Mouse (Mus musculus) neural tube, embryonic 11.5 days (tissue): ENCODE data around the gene Zfp184. TPM values are rescaled to one million over a fixed set of nuclear protein-coding genes. Genes with fewer than 3 reads are reported as not detected.

Experiments used
- ATAC-seq: fragments of 200-750 bp; cut with Nextera tagmentation; 2 replicates; pipeline ENCODE4 v1.8.0; 2017; ENCODE audit warnings: moderate number of reproducible peaks, mild to moderate bottlenecking, moderate TSS enrichment, moderate library complexity; ENCODE audit not compliant: insufficient read depth, low FRiP score, low TSS enrichment
- DNase-seq: peaks from one replicate; pipeline ENCODE4 v3.0.0-alpha.2; 2015; ENCODE audit warnings: low spot score
- H3K27ac ChIP-seq: fragments of 300-500 bp; sonication (generic); 2 replicates; pipeline ENCODE4 v1.5.1; 2014; ENCODE audit warnings: low read depth, mild to moderate bottlenecking, low read length
- H3K27me3 ChIP-seq: fragments of 300-500 bp; sonication (generic); 2 replicates; pipeline ENCODE4 v1.6.1; 2014; ENCODE audit warnings: mild to moderate bottlenecking, low read length, mixed read lengths; ENCODE audit not compliant: control insufficient read depth, insufficient read depth
- H3K36me3 ChIP-seq: fragments of 300-500 bp; sonication (generic); 2 replicates; pipeline ENCODE4 v1.6.1; 2014; ENCODE audit warnings: mild to moderate bottlenecking, low read length, moderate library complexity, mixed read lengths; ENCODE audit not compliant: control insufficient read depth, insufficient read depth
- H3K4me1 ChIP-seq: fragments of 300-500 bp; sonication (generic); 2 replicates; pipeline ENCODE4 v1.6.1; 2014; ENCODE audit warnings: low read length, mixed read lengths; ENCODE audit not compliant: control insufficient read depth, insufficient read depth
- H3K4me2 ChIP-seq: fragments of 300-500 bp; sonication (generic); 2 replicates; pipeline ENCODE4 v1.6.1; 2014; ENCODE audit warnings: low read depth, mild to moderate bottlenecking, moderate library complexity
- H3K4me3 ChIP-seq: fragments of 300-500 bp; sonication (generic); 2 replicates; pipeline ENCODE4 v1.5.1; 2014; ENCODE audit warnings: low read depth, low read length
- H3K9ac ChIP-seq: fragments of 300-500 bp; sonication (generic); 2 replicates; pipeline ENCODE4 v1.6.1; 2014; ENCODE audit warnings: mild to moderate bottlenecking, low read length
- H3K9me3 ChIP-seq: fragments of 300-500 bp; sonication (generic); 2 replicates; pipeline ENCODE4 v1.6.1; 2016; ENCODE audit warnings: low read length; ENCODE audit not compliant: control insufficient read depth
- WGBS: fragments of 180-500 bp; shearing (Covaris S2); extraction: QIAGEN DNeasy Blood & Tissue Kit; methylation state at CpG from one replicate; pipeline ENCODE4 v1.1.7; 2014; 5-methylcytosine and 5-hydroxymethylcytosine counted together
- polyA plus RNA-seq: library from polyadenylated mRNA; unstranded; fragments of >200 nt; fragmentation: Nextera tagmentation; extraction: Ambion mirVana; gene quantifications from 2 replicates; pipeline ENCODE4 v1.2.1, GENCODE M21; 2014

Zfp184 gene
- polyA plus RNA-seq, 1 experiment from 2014 or later: 22.1 TPM

DNA sequence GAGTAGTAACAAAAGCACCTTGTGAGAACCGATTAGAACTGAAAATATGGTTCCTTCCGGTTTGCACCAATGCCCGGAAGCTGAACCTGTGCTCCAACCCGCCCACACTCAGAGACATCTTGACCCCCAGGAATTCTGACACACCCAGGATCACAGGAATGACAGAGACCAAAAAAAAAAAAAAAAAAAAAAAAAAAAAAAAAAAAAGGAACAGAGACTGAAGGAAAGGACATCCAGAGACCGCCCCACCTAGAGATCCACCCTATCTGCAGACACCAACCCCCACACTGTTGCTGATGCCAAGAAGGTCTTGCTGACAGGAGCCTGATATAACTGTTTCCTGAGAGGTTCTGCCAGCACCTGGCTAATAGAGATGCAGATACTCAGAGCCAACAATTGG, 47.7 kb downstream of the Zfp184 start:
- no peak for ATAC-seq
- H3K4me2 ChIP-seq: no peak overlapping the region
- WGBS: 80% methylated on average over 5 of the region's 5 CpGs
- H3K27me3 ChIP-seq: peaks cover 24% of the 10 kb centered on the region
- no peak for DNase-seq
- 0 out of 2 replicates have a peak, but pooled peaks cover 7% of the 10 kb centered on the region for H3K4me1 ChIP-seq
- H3K9ac ChIP-seq: no peak overlapping the region
- H3K9me3 ChIP-seq: no peaks in the 10 kb centered on the region
- no peaks in the 10 kb centered on the region for H3K36me3 ChIP-seq
- no peak overlapping the region for H3K27ac ChIP-seq
- no peak overlapping the region for H3K4me3 ChIP-seq

DNA sequence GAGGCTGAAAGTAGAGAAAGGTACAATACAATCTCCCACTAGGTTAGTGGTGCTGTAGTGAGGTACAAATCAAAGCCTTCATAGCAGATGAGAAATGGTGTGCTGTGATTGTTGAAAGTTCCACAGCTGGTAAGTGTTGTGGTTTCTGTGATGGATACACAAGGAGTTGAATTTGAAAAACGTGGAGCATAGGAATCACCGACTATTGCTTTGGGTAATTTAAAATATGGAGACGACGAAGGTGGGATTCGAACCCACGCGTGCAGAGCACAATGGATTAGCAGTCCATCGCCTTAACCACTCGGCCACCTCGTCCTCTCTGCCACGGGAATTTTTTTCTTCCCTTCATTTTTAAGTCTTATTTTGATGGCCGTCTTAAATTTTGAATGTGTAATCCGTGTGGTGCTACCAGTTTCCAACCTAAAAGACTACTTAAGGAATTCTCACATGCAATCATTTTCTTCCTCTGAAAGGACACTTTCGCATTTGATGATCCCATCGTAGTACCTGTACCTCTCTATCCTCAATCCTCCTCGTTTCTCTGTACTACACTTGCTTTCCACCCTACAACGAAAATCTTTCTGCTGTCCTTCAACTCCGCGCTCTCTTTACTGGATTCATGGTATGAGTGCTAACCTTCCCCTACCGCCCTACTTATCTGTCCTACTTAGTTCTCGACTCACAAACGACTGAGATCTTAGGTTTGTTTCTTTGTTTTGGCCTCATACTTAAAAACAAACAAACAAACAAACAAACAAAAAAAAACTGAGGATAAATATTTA, 49.3 kb downstream of the Zfp184 start:
- Histone ChIP-seq H3K4me1 (0 out of 2 replicates have a peak, but pooled peaks cover 7% of the 10 kb centered on the region), H3K9me3 (no peaks in the 10 kb centered on the region), H3K9ac (no peak overlapping the region), H3K4me2 (peak overlapping the region; percentile 8), H3K36me3 (no peaks in the 10 kb centered on the region), H3K27ac (no peak overlapping the region), H3K4me3 (no peak overlapping the region), H3K27me3 (peaks cover 40% of the 10 kb centered on the region)
- DNase-seq (peak; percentile 60), ATAC-seq (no peak)
- WGBS: under 1% methylated on average over 22 of the region's 22 CpGs

DNA sequence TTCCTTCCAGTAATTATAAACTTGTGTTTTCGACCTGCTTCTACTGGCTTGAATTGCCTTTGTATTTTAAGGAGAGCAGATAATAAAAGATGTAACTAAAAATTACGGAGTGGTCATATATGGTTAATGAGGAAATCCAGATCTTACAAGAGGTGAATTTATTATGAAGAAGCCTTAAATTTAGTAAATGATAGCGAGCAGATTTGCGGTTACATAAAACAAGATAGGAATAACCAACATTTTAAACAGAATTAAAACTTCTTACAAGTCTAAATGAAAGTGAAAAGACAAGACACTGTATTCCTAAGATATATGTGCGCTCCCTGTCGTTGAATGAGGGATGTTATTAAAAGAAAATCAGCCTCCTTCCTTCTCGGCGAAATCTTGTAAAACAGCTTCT, 50.0 kb downstream of the Zfp184 start:
- H3K36me3 ChIP-seq: no peaks in the 10 kb centered on the region
- H3K4me3 ChIP-seq: peak overlapping the region; percentile 36
- no peak overlapping the region for H3K27ac ChIP-seq
- no peak overlapping the region for H3K9ac ChIP-seq
- 0 out of 2 replicates have a peak, but pooled peaks cover 7% of the 10 kb centered on the region for H3K4me1 ChIP-seq
- H3K4me2 ChIP-seq: peak overlapping the region; percentile 57
- DNase-seq: no peak
- ATAC-seq: no peak
- H3K27me3 ChIP-seq: peaks cover 48% of the 10 kb centered on the region
- 6% methylated on average over 8 of the region's 8 CpGs for WGBS
- no peaks in the 10 kb centered on the region for H3K9me3 ChIP-seq

DNA sequence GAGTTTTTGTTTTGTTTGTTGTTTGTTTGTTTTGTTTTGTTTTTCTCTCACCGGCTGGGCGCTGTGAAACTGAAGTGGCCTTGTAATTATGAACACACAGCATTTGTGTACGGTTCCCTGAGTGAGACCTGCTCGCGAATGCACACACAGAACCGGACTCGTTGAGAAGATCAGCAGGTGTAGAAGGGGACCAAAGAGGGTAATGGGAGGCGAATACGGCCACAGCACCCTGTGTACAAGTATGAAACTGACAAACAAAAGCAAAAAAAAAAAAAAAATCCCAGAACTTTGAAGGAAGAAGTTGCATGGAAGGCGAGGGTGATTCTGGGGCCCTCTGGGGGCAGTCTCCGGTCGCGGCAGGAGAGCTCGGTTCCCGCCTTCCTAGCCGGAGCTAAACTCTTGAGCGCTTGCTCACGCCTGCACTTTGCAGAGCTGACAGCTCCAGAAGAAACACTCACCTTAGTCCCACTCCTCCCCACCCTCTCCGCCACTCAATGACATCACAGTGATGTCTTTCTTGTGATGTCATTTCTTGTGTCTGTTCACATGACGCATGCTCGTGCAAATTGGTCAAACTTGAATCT, 50.5 kb downstream of the Zfp184 start:
- WGBS: 0% methylated on average over 20 of the region's 21 CpGs
- Histone ChIP-seq H3K4me3 (peak overlapping the region; percentile 36), H3K36me3 (no peaks in the 10 kb centered on the region), H3K27me3 (peaks cover 53% of the 10 kb centered on the region), H3K9me3 (no peaks in the 10 kb centered on the region), H3K4me2 (peak overlapping the region; percentile 57), H3K9ac (no peak overlapping the region), H3K27ac (no peak overlapping the region), H3K4me1 (0 out of 2 replicates have a peak, but pooled peaks cover 7% of the 10 kb centered on the region)
- ATAC-seq (0 out of 2 replicates have a peak, but pooled peaks have one; percentile 20), DNase-seq (peak; percentile 64)

DNA sequence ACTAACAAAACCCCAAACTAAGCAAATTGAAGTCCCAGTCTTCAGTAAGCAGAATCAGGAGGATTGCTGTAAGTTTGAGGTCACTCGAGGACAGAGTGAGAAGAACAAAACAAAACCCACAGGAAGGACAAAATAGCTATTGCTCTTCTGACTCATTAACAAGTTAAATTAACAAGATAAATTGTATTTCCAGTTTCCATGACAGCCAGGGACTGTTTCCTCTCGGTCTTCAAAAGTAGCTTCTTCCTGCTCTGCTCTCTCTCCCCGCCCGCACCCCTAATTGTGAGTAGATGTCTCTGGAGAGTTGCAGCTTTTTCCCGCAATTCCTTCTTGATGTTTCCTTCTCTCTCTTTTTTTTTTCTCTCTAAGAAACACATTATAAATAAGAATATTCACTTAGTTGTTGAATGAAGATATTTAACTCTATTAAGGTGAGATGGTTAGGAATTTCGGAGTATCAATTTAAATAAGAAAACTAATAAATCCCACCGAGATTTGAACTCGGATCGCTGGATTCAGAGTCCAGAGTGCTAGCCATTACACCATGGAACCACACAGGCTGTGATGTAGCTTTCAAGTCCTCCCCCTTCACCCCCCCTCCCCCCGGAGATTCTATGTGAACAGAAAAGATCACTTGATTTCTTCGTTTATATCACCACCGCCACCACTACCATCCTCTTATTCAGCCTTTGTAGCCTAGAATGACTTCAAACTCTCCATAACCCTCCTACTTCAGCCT, 51.4 kb downstream of the Zfp184 start:
- peak; percentile 66 for DNase-seq
- Histone ChIP-seq H3K4me3 (peak overlapping the region; percentile 36), H3K9me3 (no peaks in the 10 kb centered on the region), H3K9ac (no peak overlapping the region), H3K4me1 (0 out of 2 replicates have a peak, but pooled peaks cover 7% of the 10 kb centered on the region), H3K27me3 (peaks cover 61% of the 10 kb centered on the region), H3K36me3 (no peaks in the 10 kb centered on the region), H3K27ac (no peak overlapping the region), H3K4me2 (peak overlapping the region; percentile 57)
- 2% methylated on average over 12 of the region's 12 CpGs for WGBS
- ATAC-seq: no peak; the same call in 1 of the 2 replicates

DNA sequence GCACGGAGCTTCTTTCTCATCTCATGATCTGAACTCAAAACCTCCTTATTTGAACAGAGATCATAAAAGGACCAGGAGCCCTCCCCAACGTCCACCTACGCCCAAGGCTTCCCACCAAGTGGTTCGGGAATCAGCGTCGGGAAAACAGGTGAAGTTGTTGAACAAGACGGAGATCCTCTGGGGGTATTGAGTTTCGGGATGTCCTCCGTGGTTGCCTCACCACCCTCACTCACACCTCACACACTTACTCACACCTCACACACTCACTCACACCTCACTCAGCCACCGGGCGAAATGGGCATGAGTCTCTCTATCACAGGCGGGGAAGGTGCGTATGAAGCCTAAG, 51.9 kb downstream of the Zfp184 start:
- WGBS: under 1% methylated on average over 13 of the region's 13 CpGs
- ATAC-seq: no peak
- H3K4me3 ChIP-seq: peak overlapping the region; percentile 27
- no peak overlapping the region for H3K9ac ChIP-seq
- H3K36me3 ChIP-seq: no peaks in the 10 kb centered on the region
- peaks cover 66% of the 10 kb centered on the region for H3K27me3 ChIP-seq
- peak overlapping the region; percentile 49 for H3K4me2 ChIP-seq
- H3K27ac ChIP-seq: no peak overlapping the region
- H3K9me3 ChIP-seq: no peaks in the 10 kb centered on the region
- DNase-seq: no peak
- H3K4me1 ChIP-seq: 0 out of 2 replicates have a peak, but pooled peaks cover 7% of the 10 kb centered on the region

DNA sequence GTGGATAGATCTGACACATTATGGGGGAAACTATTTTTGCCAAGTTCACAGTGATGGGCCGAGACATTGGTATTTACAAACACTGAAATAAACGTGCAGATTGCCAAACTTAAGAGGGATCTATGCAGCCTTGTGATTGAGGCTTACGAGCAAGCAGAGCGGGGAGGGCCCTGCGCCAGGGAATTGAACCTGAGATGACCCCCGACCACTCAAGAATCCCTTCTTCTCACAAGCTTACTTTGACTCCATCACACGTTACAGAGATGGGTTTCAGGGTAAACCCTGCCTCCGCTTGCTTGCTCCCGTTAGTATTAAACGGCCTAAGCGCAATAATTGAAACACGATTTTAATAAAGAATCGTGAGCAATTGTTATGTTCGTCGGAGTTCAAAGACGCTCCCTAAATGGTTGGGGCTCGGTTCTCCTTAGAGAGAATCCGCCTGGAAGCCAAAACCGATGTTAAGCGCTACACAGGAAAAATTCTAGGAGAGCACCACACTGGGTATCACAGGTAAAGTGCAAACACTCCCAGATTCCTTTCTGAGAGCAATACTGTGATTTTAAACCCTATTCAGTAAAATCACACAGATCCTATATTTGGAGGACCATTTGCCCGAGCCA, 52.4 kb downstream of the Zfp184 start:
- H3K36me3 ChIP-seq: no peaks in the 10 kb centered on the region
- DNase-seq (no peak), ATAC-seq (no peak)
- H3K27ac ChIP-seq: no peak overlapping the region
- H3K9me3 ChIP-seq: no peaks in the 10 kb centered on the region
- no peak overlapping the region for H3K9ac ChIP-seq
- peak overlapping the region; percentile 27; the same call in 1 of the 2 replicates for H3K4me3 ChIP-seq
- peaks cover 71% of the 10 kb centered on the region for H3K27me3 ChIP-seq
- H3K4me2 ChIP-seq: peak overlapping the region; percentile 49
- WGBS: 1% methylated on average over 21 of the region's 21 CpGs
- 0 out of 2 replicates have a peak, but pooled peaks cover 7% of the 10 kb centered on the region for H3K4me1 ChIP-seq

DNA sequence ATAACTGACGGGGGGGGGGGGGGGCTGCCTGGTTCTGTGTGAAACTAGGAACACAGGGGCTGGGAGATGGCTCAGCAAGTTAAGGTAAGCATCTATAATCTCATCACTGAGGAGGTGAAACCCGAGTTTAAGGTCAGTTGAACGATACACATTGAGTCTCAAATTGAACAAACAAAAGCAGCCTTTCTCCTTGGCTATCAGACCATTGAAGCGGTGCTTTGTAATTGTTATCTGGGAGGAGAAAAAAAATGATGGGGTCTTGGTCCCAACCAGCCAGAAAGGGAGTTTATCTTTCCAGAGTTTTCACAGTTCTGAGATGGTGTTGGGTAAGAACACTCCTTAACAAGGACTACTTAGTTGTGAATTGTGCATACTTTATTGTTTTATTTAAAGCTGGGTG, 52.9 kb downstream of the Zfp184 start:
- WGBS: 3% methylated on average over 4 of the region's 4 CpGs
- no peaks in the 10 kb centered on the region for H3K9me3 ChIP-seq
- no peak for ATAC-seq
- 0 out of 2 replicates have a peak, but pooled peaks cover 7% of the 10 kb centered on the region for H3K4me1 ChIP-seq
- no peak overlapping the region for H3K9ac ChIP-seq
- DNase-seq: no peak
- H3K4me2 ChIP-seq: peak overlapping the region; percentile 49
- H3K27ac ChIP-seq: no peak overlapping the region
- peaks cover 76% of the 10 kb centered on the region for H3K27me3 ChIP-seq
- peak overlapping the region; percentile 27; the same call in 1 of the 2 replicates for H3K4me3 ChIP-seq
- no peaks in the 10 kb centered on the region for H3K36me3 ChIP-seq
